Mouse (Mus musculus) lung, postnatal 4 days (tissue): ENCODE results near the gene B4galnt3.

Experiments
- DNase-seq, 2 experiments: peaks; one replicate each; pipeline ENCODE4 v3.0.0; 2021

Gene B4galnt3

GRCm38 (mm10) chr6:120183771-120184170, 110.6 kb downstream of the B4galnt3 start:
- DNase-seq, result no peak

- no peak for DNase-seq
Observed at GRCm38 (mm10) chr6:120182160-120182559, 112.2 kb downstream of the B4galnt3 start.

- DNase-seq, result no peak
Observed at GRCm38 (mm10) chr6:120180492-120180891, 113.9 kb downstream of the B4galnt3 start.

GRCm38 (mm10) chr6:120179756-120180206, 114.6 kb downstream of the B4galnt3 start:
- no peak for DNase-seq

GRCm38 (mm10) chr6:120179044-120179755, 115.2 kb downstream of the B4galnt3 start:
- DNase-seq, result no peak

GRCm38 (mm10) chr6:120175650-120176049, 118.7 kb downstream of the B4galnt3 start:
- DNase-seq, result no peak

GRCm38 (mm10) chr6:120174602-120175115, 119.7 kb downstream of the B4galnt3 start:
- DNase-seq, result peak; percentile 48 to 52

- no peak for DNase-seq
Observed at GRCm38 (mm10) chr6:120174028-120174601, 120.2 kb downstream of the B4galnt3 start.

GRCm38 (mm10) chr6:120172294-120173017, 121.9 kb downstream of the B4galnt3 start:
- DNase-seq, result peak; percentile 58 to 63

- DNase-seq, result no peak
Observed at GRCm38 (mm10) chr6:120167574-120167973, 126.8 kb downstream of the B4galnt3 start.

GRCm38 (mm10) chr6:120164765-120165164, 129.6 kb downstream of the B4galnt3 start:
- DNase-seq, result no peak

- DNase-seq, result no peak
Observed at GRCm38 (mm10) chr6:120162928-120163327, 131.4 kb downstream of the B4galnt3 start.

GRCm38 (mm10) chr6:120159133-120159901, 135.0 kb downstream of the B4galnt3 start:
- DNase-seq, result peak; percentile 78 to 82

- no peak for DNase-seq
Observed at GRCm38 (mm10) chr6:120157479-120157878, 136.9 kb downstream of the B4galnt3 start.

GRCm38 (mm10) chr6:120155510-120155909, 138.8 kb downstream of the B4galnt3 start:
- DNase-seq, result no peak

GRCm38 (mm10) chr6:120154526-120155309, 139.6 kb downstream of the B4galnt3 start:
- peak in 1 of 2 experiments; percentile 53 for DNase-seq
